Mouse (Mus musculus) midbrain, embryonic 12.5 days (tissue): ENCODE measurements around the gene Ubxn7. TPM values are rescaled to one million over a fixed set of nuclear protein-coding genes. Genes with fewer than 3 reads are reported as not detected.
"Not testable (repeated sequence)": the region's sequence is repeated elsewhere in the genome, so short reads cannot be mapped to it uniquely, and the experiment has no call there.

Experiments
- ATAC-seq: fragments of 200-750 bp; cut with Nextera tagmentation; 2 replicates; pipeline ENCODE4 v1.8.0; 2017; ENCODE audit warnings: low read depth, moderate TSS enrichment, moderate library complexity; ENCODE audit not compliant: low FRiP score
- H3K27ac ChIP-seq: fragments of 300-500 bp; sonication (generic); replicated peaks from 2 replicates; pipeline ENCODE4 v1.5.1; 2016; ENCODE audit warnings: mild to moderate bottlenecking
- H3K27me3 ChIP-seq: fragments of 300-500 bp; sonication (generic); 2 replicates; pipeline ENCODE4 v1.6.1; 2016; ENCODE audit warnings: mild to moderate bottlenecking
- H3K36me3 ChIP-seq: fragments of 300-500 bp; sonication (generic); 2 replicates; pipeline ENCODE4 v1.6.1; 2016
- H3K4me1 ChIP-seq: fragments of 300-500 bp; sonication (generic); 2 replicates; pipeline ENCODE4 v1.6.1; 2016
- H3K4me2 ChIP-seq: fragments of 300-500 bp; sonication (generic); replicated peaks from 2 replicates; pipeline ENCODE4 v1.6.1; 2016; ENCODE audit warnings: mild to moderate bottlenecking, moderate library complexity
- H3K4me3 ChIP-seq: fragments of 300-500 bp; sonication (generic); 2 replicates; pipeline ENCODE4 v1.5.1; 2016; ENCODE audit warnings: mild to moderate bottlenecking
- H3K9ac ChIP-seq: fragments of 300-500 bp; sonication (generic); replicated peaks from 2 replicates; pipeline ENCODE4 v1.6.1; 2016; ENCODE audit warnings: mild to moderate bottlenecking, moderate library complexity
- H3K9me3 ChIP-seq: fragments of 300-500 bp; sonication (generic); 2 replicates; pipeline ENCODE4 v1.6.1; 2016; ENCODE audit warnings: mild to moderate bottlenecking
- WGBS: fragments of 180-500 bp; shearing (Covaris S2); methylation state at CpG from one replicate; pipeline ENCODE4 v1.1.7; 2016; 5-methylcytosine and 5-hydroxymethylcytosine counted together
- polyA plus RNA-seq: library from polyadenylated mRNA; unstranded; fragments of >200 nt; fragmentation: Nextera tagmentation; extraction: Ambion mirVana; gene quantifications from 2 replicates; pipeline ENCODE4 v1.2.1, GENCODE M21; 2016

Ubxn7 gene
- 29.1 and 35.8 TPM in 2 replicates for polyA plus RNA-seq

DNA sequence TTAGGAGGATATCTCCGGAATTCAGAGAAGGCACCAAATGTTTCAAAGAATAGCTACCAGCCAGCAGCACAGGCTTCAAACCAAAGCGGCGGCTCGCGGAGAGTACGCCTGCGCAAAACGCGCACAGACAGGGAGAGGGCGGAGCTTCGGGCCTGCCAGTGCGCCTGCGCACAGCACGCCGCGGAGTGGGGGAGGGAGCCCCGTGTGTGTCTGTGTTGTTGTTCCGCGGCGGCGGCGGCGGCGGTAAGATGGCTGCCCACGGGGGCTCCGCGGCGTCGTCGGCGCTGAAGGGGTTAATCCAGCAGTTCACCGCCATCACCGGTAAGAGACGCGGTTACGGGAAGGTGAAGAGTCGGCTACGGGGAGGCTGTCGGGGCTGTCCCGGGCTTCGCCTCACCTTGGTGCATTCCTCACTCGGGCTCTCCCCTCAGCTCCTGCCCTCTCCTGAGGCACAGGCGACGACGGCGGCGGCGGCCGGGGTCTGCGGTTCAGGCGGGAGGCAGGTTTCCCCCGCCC, at the start of gene Ubxn7:
TSS of gene Ubxn7 (plus strand) at position 218 of the 516 bp plus-strand sequence.
- Histone ChIP-seq H3K9ac (peak within 1 kb of the TSS; percentile 97), H3K4me3 (peak within 1 kb of the TSS; percentile 99), H3K27ac (peak within 1 kb of the TSS; percentile 96), H3K27me3 (no peaks in the 10 kb centered on the region), H3K36me3 (no peaks in the 10 kb centered on the region), H3K4me1 (peaks cover 11% of the 10 kb centered on the region), H3K4me2 (peak within 1 kb of the TSS; percentile 65), H3K9me3 (no peaks in the 10 kb centered on the region)
- peak; percentile 97 for ATAC-seq
- under 1% methylated on average over 52 of the region's 52 CpGs for WGBS

DNA sequence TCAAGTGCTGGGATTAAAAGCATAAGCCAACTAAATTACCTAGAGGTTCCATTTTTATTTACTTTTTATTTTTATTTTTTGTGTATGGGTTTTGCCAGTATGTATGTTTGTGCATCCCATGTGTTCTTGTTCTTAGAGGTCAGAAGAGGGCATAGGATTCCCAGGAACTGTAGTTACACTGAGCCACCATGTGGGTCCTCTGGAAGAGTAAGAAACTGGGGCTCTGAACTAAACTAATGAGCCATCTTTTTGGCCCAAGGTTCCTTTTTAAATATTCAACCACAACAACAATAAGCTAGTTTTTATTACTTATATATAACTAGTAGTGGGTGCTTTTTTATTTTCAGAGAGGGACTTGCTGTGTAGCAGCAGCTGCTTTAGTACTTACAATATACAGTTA, 49.4 kb upstream of the Ubxn7 start:
- ATAC-seq, result no peak
- H3K4me2 ChIP-seq, result no peak overlapping the region
- no peaks in the 10 kb centered on the region for H3K9me3 ChIP-seq
- peaks cover 28% of the 10 kb centered on the region for H3K4me1 ChIP-seq
- H3K27me3 ChIP-seq, result no peaks in the 10 kb centered on the region
- H3K9ac ChIP-seq, result no peak overlapping the region
- H3K36me3 ChIP-seq, result peaks cover 59% of the 10 kb centered on the region
- H3K4me3 ChIP-seq, result no peak overlapping the region
- H3K27ac ChIP-seq, result no peak overlapping the region

DNA sequence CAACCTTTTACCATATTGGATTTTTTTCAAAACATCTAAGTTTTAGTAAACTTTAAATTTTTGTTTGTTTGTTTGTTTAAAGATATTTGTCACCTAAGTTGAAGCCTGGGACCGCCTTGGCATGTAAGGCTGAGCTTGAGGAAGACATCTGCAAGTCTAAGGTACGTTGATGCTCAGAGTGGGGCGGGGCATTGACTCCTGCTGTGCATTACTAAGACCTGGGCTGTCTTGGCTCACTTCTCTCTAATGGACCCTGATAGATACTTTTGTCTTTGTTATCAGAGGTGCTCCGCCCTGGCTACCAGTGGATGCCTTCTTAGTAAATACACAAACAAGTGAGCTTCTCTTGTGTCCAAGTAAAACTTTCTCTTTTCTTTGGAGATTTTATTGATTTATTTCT, 40.2 kb upstream of the Ubxn7 start:
- no peak overlapping the region for H3K27ac ChIP-seq
- H3K4me1 ChIP-seq, result no peaks in the 10 kb centered on the region
- no peak for ATAC-seq
- no peak overlapping the region for H3K4me2 ChIP-seq
- H3K9ac ChIP-seq, result no peak overlapping the region
- 97% methylated on average over 4 of the region's 4 CpGs for WGBS
- H3K4me3 ChIP-seq, result no peak overlapping the region
- H3K9me3 ChIP-seq, result no peaks in the 10 kb centered on the region
- H3K36me3 ChIP-seq, result peaks cover 58% of the 10 kb centered on the region
- no peaks in the 10 kb centered on the region for H3K27me3 ChIP-seq

GRCm38 (mm10) chr16:32299617-32300016, 32.4 kb upstream of the Ubxn7 start:
- not testable (repeated sequence) for H3K9ac ChIP-seq, H3K4me3 ChIP-seq, H3K4me2 ChIP-seq, H3K27me3 ChIP-seq, H3K4me1 ChIP-seq, H3K9me3 ChIP-seq, H3K27ac ChIP-seq, ATAC-seq
- 95% methylated on average over 4 of the region's 4 CpGs for WGBS
- H3K36me3 ChIP-seq, result peaks cover 44% of the 10 kb centered on the region

DNA sequence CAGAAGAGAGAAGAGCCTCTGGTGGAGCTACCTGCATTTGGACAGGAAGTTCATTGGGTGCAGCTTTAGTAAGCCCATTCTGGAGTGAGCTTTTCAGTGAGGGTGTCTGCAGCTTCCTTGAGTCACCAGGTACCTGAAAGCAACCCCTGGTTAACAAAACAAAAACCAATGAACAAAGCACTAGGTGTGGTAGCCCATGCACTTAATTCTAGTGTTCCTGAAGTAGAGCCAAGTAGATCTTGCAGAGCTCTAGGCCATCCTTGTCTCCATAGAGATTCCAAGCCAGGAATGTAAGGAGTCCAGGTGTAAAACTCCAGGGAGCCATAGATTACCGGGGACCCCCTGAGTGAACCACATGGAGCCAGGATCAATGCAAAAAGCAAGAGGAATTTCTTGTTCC, 29.0 kb upstream of the Ubxn7 start:
- ATAC-seq, result no peak
- H3K4me1 ChIP-seq, result no peaks in the 10 kb centered on the region
- peaks cover 21% of the 10 kb centered on the region for H3K36me3 ChIP-seq
- WGBS, result 50% methylated on average over 1 of the region's 1 CpGs
- no peaks in the 10 kb centered on the region for H3K9me3 ChIP-seq
- H3K9ac ChIP-seq, result no peak overlapping the region
- H3K4me2 ChIP-seq, result no peak overlapping the region
- H3K4me3 ChIP-seq, result no peak overlapping the region
- no peak overlapping the region for H3K27ac ChIP-seq
- no peaks in the 10 kb centered on the region for H3K27me3 ChIP-seq

DNA sequence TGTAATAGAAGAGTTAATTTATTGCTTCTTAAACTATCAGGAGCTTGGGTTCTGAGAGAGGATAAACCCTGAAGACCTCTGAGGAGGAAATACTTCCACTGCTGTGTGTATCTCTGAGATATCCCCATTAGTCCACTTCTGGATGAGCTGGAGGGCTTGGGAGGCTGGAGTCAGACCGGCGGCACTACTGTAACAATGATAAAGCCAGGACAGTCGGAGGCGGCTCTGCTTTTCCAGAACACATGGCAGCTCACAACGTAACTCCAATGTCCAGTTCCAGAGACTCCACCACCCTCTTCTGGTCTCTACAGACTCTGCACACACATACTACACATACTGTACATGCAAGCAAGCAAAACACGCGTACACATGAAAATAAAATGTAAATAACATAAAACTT, 28.2 kb upstream of the Ubxn7 start:
- WGBS, result 94% methylated on average over 7 of the region's 7 CpGs
- no peaks in the 10 kb centered on the region for H3K9me3 ChIP-seq
- no peak overlapping the region for H3K27ac ChIP-seq
- H3K27me3 ChIP-seq, result no peaks in the 10 kb centered on the region
- no peak overlapping the region for H3K4me3 ChIP-seq
- no peak overlapping the region for H3K9ac ChIP-seq
- no peaks in the 10 kb centered on the region for H3K4me1 ChIP-seq
- H3K36me3 ChIP-seq, result peaks cover 13% of the 10 kb centered on the region
- H3K4me2 ChIP-seq, result no peak overlapping the region
- no peak for ATAC-seq

GRCm38 (mm10) chr16:32311970-32312369, 20.1 kb upstream of the Ubxn7 start:
- Histone ChIP-seq H3K27ac (no peak overlapping the region), H3K36me3 (no peaks in the 10 kb centered on the region), H3K9ac (no peak overlapping the region), H3K27me3 (no peaks in the 10 kb centered on the region), H3K9me3 (no peaks in the 10 kb centered on the region), H3K4me2 (no peak overlapping the region), H3K4me1 (no peaks in the 10 kb centered on the region), H3K4me3 (no peak overlapping the region)
- ATAC-seq, result no peak
- WGBS, result 81% methylated on average over 4 of the region's 4 CpGs

- Histone ChIP-seq H3K4me1 (no peaks in the 10 kb centered on the region), H3K36me3 (no peaks in the 10 kb centered on the region), H3K9ac (no peak overlapping the region), H3K9me3 (no peaks in the 10 kb centered on the region), H3K27ac (no peak overlapping the region), H3K27me3 (no peaks in the 10 kb centered on the region), H3K4me2 (no peak overlapping the region), H3K4me3 (no peak overlapping the region)
- ATAC-seq, result no peak
- 63% methylated on average over 5 of the region's 5 CpGs for WGBS
Observed at GRCm38 (mm10) chr16:32312386-32312785, 19.7 kb upstream of the Ubxn7 start.

- WGBS, result 76% methylated on average over 4 of the region's 4 CpGs
- Histone ChIP-seq H3K4me1 (no peaks in the 10 kb centered on the region), H3K4me2 (no peak overlapping the region), H3K9me3 (no peaks in the 10 kb centered on the region), H3K27me3 (no peaks in the 10 kb centered on the region), H3K9ac (no peak overlapping the region), H3K4me3 (no peak overlapping the region), H3K27ac (peak overlapping the region; percentile 54), H3K36me3 (no peaks in the 10 kb centered on the region)
- no peak for ATAC-seq
Observed at GRCm38 (mm10) chr16:32312859-32313258, 19.2 kb upstream of the Ubxn7 start.

DNA sequence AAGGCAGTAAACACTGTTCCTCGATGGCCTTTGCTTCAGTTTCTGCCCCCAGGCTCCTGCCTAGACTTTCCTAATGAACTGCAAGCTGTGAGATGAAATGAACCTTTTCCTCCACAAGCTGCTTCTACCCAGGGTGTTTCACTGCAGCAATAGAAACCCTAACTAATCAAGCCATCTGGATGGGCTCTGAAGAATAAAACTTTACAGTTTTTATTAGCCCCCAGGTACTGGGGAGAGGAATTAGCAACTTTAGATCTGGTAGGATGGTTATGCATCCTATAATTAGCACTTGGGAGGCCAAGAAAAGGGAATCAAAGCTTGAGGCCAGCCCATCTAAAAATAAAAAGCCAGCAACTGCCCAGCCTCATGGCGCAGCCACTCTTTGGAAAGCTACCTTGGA, 15.5 kb upstream of the Ubxn7 start:
- Histone ChIP-seq H3K9ac (no peak overlapping the region), H3K4me3 (no peak overlapping the region), H3K36me3 (no peaks in the 10 kb centered on the region), H3K4me1 (no peaks in the 10 kb centered on the region), H3K9me3 (no peaks in the 10 kb centered on the region), H3K27me3 (no peaks in the 10 kb centered on the region), H3K4me2 (no peak overlapping the region), H3K27ac (no peak overlapping the region)
- ATAC-seq, result no peak
- 87% methylated on average over 2 of the region's 2 CpGs for WGBS

- Histone ChIP-seq H3K27me3 (no peaks in the 10 kb centered on the region), H3K4me2 (no peak overlapping the region), H3K27ac (no peak overlapping the region), H3K4me3 (no peak overlapping the region), H3K9ac (no peak overlapping the region), H3K9me3 (no peaks in the 10 kb centered on the region), H3K4me1 (no peaks in the 10 kb centered on the region), H3K36me3 (no peaks in the 10 kb centered on the region)
- 46% methylated on average over 7 of the region's 7 CpGs for WGBS
- ATAC-seq, result no peak
Observed at GRCm38 (mm10) chr16:32323953-32324352, 8.1 kb upstream of the Ubxn7 start.

DNA sequence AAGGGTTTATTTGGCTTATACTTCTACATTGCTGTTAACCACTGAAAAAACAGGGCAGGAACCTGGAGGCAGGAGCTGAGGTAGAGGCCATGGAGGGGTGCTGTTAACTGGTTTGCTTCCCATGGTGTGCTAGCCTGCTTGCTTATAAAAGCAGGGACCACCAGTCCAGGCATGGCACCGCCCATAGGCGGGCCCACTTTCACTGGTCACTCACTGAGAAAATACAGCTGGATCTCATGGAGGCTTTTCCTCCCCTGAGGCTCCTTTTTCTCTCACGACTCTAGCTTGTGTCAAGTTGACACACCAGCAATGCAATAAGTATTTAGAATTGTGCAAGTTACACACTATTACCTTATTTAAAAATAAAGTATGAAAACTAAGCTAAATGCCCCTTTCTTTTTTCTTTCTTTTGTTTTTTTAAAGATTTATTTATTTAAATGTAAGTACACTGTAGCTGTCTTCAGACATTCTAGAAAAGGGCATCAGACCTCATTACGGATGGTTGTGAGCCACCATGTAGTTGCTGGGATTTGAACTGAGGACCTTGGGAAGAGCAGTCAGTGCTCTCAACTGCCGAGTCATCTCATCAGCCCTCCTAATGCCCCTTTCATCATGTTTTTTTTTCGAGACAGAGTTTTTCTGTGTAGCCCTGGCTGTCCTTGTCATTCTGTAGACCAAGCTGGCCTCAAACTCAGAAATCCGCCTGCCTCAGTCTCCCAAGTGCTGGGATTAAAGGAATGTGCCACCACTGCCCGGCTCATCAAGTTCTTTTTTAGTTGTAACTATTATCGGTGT, 984 bp upstream of the Ubxn7 start:
- WGBS, result 62% methylated on average over 9 of the region's 9 CpGs
- peaks cover 11% of the 10 kb centered on the region for H3K4me1 ChIP-seq
- H3K36me3 ChIP-seq, result no peaks in the 10 kb centered on the region
- peak overlapping the region; percentile 65 for H3K4me2 ChIP-seq
- 0 out of 2 replicates have a peak overlapping the region, but pooled peaks have one; percentile 20 for H3K27ac ChIP-seq
- H3K9ac ChIP-seq, result no peak overlapping the region
- H3K9me3 ChIP-seq, result no peaks in the 10 kb centered on the region
- ATAC-seq, result no peak
- H3K27me3 ChIP-seq, result no peaks in the 10 kb centered on the region
- peak overlapping the region; percentile 99 for H3K4me3 ChIP-seq
